Mouse (Mus musculus) testis, adult 2 months (tissue): ENCODE measurements around the gene Prkce. TPM values are rescaled to one million over a fixed set of nuclear protein-coding genes. Genes with fewer than 3 reads are reported as not detected.

Source experiments
- H3K27ac ChIP-seq: fragments of 200-500 bp; 2 replicates; pipeline ENCODE4 v1.5.1; 2012; ENCODE audit warnings: low read depth, low read length; ENCODE audit not compliant: control insufficient read depth, insufficient read depth
- H3K27me3 ChIP-seq: fragments of 200-500 bp; 2 replicates; pipeline ENCODE4 v1.6.1; 2012; ENCODE audit warnings: mild to moderate bottlenecking, low read length, moderate library complexity; ENCODE audit not compliant: control insufficient read depth, insufficient read depth
- H3K36me3 ChIP-seq: fragments of 200-500 bp; 2 replicates; pipeline ENCODE4 v1.6.1; 2012; ENCODE audit warnings: mild to moderate bottlenecking, low read length; ENCODE audit not compliant: control insufficient read depth, insufficient read depth
- H3K4me1 ChIP-seq: fragments of 200-500 bp; 2 replicates; pipeline ENCODE4 v1.6.1; 2012; ENCODE audit warnings: low read length; ENCODE audit not compliant: control insufficient read depth, insufficient read depth
- H3K4me3 ChIP-seq: fragments of 200-500 bp; 2 replicates; pipeline ENCODE4 v1.5.1; 2012; ENCODE audit warnings: low read depth, mild to moderate bottlenecking, low read length, moderate library complexity, mixed read lengths; ENCODE audit not compliant: control insufficient read depth
- CTCF ChIP-seq: fragments of 200-500 bp; IDR thresholded peaks from 2 replicates; pipeline ENCODE4 v1.5.1; 2012; ENCODE audit warnings: low read depth, mild to moderate bottlenecking, inconsistent platforms, low read length, moderate library complexity; ENCODE audit not compliant: control insufficient read depth, insufficient read depth, insufficient replicate concordance
- POLR2A ChIP-seq: fragments of 200-500 bp; IDR thresholded peaks from 2 replicates; pipeline ENCODE4 v1.6.1; 2012; ENCODE audit warnings: low read depth, mild to moderate bottlenecking, inconsistent platforms, low read length, moderate library complexity; ENCODE audit not compliant: control insufficient read depth
- polyA plus RNA-seq: library from polyadenylated mRNA; depleted of rRNA; stranded (reverse); fragments of >200 nt; gene quantifications from 2 replicates; pipeline ENCODE4 v1.2.3, GENCODE M21; 2012

Prkce gene
- polyA plus RNA-seq, 1 experiment = 1.2 TPM

- TF ChIP-seq CTCF = no peak
- TF ChIP-seq POLR2A = no peak
- H3K27me3 ChIP-seq = no peaks in the 10 kb centered on the region
- no peak overlapping the region for H3K4me3 ChIP-seq
- H3K36me3 ChIP-seq = no peaks in the 10 kb centered on the region
- H3K27ac ChIP-seq = no peak overlapping the region
- no peaks in the 10 kb centered on the region for H3K4me1 ChIP-seq
These were observed 413.1 kb downstream of the Prkce start for GRCm38 (mm10) chr17:86580724-86581123.

GRCm38 (mm10) chr17:86582341-86582740 is 414.8 kb downstream of the Prkce start:
- TF ChIP-seq CTCF (no peak), POLR2A (no peak)
- Histone ChIP-seq H3K36me3 (no peaks in the 10 kb centered on the region), H3K27me3 (no peaks in the 10 kb centered on the region), H3K27ac (no peak overlapping the region), H3K4me3 (no peak overlapping the region), H3K4me1 (no peaks in the 10 kb centered on the region)

- Histone ChIP-seq H3K4me1 (no peaks in the 10 kb centered on the region), H3K4me3 (no peak overlapping the region), H3K27ac (no peak overlapping the region), H3K27me3 (no peaks in the 10 kb centered on the region), H3K36me3 (no peaks in the 10 kb centered on the region)
- TF ChIP-seq CTCF (no peak), POLR2A (no peak)
These were observed 418.9 kb downstream of the Prkce start for GRCm38 (mm10) chr17:86586441-86586840.

- Histone ChIP-seq H3K4me3 (no peak overlapping the region), H3K27ac (no peak overlapping the region), H3K36me3 (no peaks in the 10 kb centered on the region), H3K4me1 (no peaks in the 10 kb centered on the region), H3K27me3 (no peaks in the 10 kb centered on the region)
- no peak for TF ChIP-seq POLR2A
- TF ChIP-seq CTCF = no peak
These were observed 421.3 kb downstream of the Prkce start for GRCm38 (mm10) chr17:86588704-86589449.

- no peaks in the 10 kb centered on the region for H3K36me3 ChIP-seq
- no peaks in the 10 kb centered on the region for H3K27me3 ChIP-seq
- H3K27ac ChIP-seq = no peak overlapping the region
- no peak for TF ChIP-seq POLR2A
- no peak for TF ChIP-seq CTCF
- H3K4me3 ChIP-seq = no peak overlapping the region
- H3K4me1 ChIP-seq = no peaks in the 10 kb centered on the region
These were observed 422.1 kb downstream of the Prkce start for GRCm38 (mm10) chr17:86589681-86590080.

DNA sequence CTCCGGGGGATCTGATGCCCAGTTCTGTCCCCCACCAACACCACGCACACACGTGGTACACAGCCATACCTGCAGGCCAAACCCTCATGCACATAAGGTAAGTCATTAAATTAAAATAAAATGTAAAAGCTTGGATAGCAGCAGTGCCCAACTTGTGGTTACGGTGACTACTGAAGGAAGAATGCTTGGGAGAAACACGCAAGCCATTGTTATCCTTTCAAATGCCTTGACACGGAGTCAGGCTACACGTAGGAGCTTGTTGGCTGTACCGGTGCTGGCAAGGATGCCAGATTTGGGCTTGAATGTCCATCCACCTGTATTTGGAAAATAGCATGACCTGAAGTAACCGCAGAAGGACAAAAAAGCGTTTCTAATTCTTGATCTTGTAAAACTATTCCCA is 423.7 kb downstream of the Prkce start:
- H3K4me3 ChIP-seq = no peak overlapping the region
- H3K4me1 ChIP-seq = no peaks in the 10 kb centered on the region
- H3K27me3 ChIP-seq = no peaks in the 10 kb centered on the region
- TF ChIP-seq CTCF (no peak), POLR2A (no peak)
- no peak overlapping the region for H3K27ac ChIP-seq
- H3K36me3 ChIP-seq = no peaks in the 10 kb centered on the region

DNA sequence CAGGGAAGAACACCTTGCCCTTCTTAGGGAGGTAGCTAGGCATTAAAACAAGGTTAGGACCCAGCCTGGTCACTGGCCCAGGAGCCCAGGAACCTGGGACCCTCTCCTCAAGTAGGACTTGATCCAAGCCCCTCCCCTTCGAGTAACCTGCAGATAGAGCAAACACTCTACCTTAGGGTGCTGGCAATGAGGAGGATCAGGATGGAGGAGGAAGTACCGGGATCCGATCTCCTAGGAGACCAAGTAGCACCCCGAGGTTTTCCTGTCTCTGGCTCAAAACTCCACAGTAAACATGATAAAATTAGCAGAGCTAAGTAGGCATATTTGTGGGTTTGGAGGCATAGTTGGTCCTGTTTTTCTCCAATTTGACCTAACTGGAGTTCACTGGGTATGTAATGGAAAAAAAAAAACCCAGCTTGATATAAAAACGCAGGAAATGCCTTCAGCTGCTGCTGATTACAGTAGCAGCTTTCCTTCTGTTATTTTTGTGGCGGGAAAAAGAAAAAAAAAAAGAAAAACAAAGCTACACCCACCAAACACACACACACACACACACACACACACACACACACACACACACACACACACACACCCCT is 425.5 kb downstream of the Prkce start:
- Histone ChIP-seq H3K36me3 (no peaks in the 10 kb centered on the region), H3K4me1 (no peaks in the 10 kb centered on the region), H3K27ac (no peak overlapping the region), H3K4me3 (no peak overlapping the region), H3K27me3 (no peaks in the 10 kb centered on the region)
- TF ChIP-seq CTCF (no peak), POLR2A (no peak)
